Mouse (Mus musculus): ENCODE results near the gene Gm960.

Gm960 gene

GRCm38 (mm10) chr19:4711601-4712155 is 13.2 kb upstream of the Gm960 start:
- DNase-seq: peak; percentile 21

- DNase-seq: peak; percentile 92
Measured at GRCm38 (mm10) chr19:4711098-4711600, 12.7 kb upstream of the Gm960 start, which contains the start of gene Sptbn2. TSS of gene Sptbn2 (plus strand) at chr19:4711167.

- DNase-seq: no peak
Measured at GRCm38 (mm10) chr19:4708765-4709164, 10.3 kb upstream of the Gm960 start.

GRCm38 (mm10) chr19:4701221-4701620 is 2.8 kb upstream of the Gm960 start:
- peak; percentile 63 for DNase-seq

- DNase-seq: no peak
Measured at GRCm38 (mm10) chr19:4700656-4701055, 2.2 kb upstream of the Gm960 start.

- no peak for DNase-seq
Measured at GRCm38 (mm10) chr19:4699821-4700220, 1.4 kb upstream of the Gm960 start.

- DNase-seq: peak; percentile 70
Measured at GRCm38 (mm10) chr19:4698856-4699255, 388 bp upstream of the Gm960 start.

GRCm38 (mm10) chr19:4697721-4698120 is 747 bp downstream of the Gm960 start:
- DNase-seq: no peak

- peak; percentile 52 for DNase-seq
Measured at GRCm38 (mm10) chr19:4697121-4697520, 1.3 kb downstream of the Gm960 start.

GRCm38 (mm10) chr19:4694346-4694745 is 4.1 kb downstream of the Gm960 start:
- no peak for DNase-seq

- no peak for DNase-seq
Measured at GRCm38 (mm10) chr19:4672401-4672800, 26.1 kb downstream of the Gm960 start.

GRCm38 (mm10) chr19:4670776-4671175 is 27.7 kb downstream of the Gm960 start:
- DNase-seq: no peak

- DNase-seq: no peak
Measured at GRCm38 (mm10) chr19:4666815-4667214, 31.7 kb downstream of the Gm960 start.

- DNase-seq: no peak
Measured at GRCm38 (mm10) chr19:4658156-4658555, 40.3 kb downstream of the Gm960 start.

- DNase-seq: peak; percentile 80
Measured at GRCm38 (mm10) chr19:4646917-4647492, 51.5 kb downstream of the Gm960 start.

GRCm38 (mm10) chr19:4644271-4644670 is 54.2 kb downstream of the Gm960 start:
- DNase-seq: peak; percentile 81

- DNase-seq: no peak
Measured at GRCm38 (mm10) chr19:4635986-4636385, 62.5 kb downstream of the Gm960 start.

GRCm38 (mm10) chr19:4628819-4629218 is 69.6 kb downstream of the Gm960 start:
- no peak for DNase-seq

- DNase-seq: no peak
Measured at GRCm38 (mm10) chr19:4625829-4626535, 72.5 kb downstream of the Gm960 start.

GRCm38 (mm10) chr19:4625179-4625828 is 73.2 kb downstream of the Gm960 start, which contains the start of gene Rce1:
TSS of gene Rce1 (minus strand) at chr19:4625641.
- DNase-seq: peak; percentile 91

- no peak for DNase-seq
Measured at GRCm38 (mm10) chr19:4624406-4625178, 73.9 kb downstream of the Gm960 start.

GRCm38 (mm10) chr19:4624006-4624405 is 74.5 kb downstream of the Gm960 start:
- DNase-seq: no peak

- DNase-seq: no peak
Measured at GRCm38 (mm10) chr19:4623419-4623818, 75.0 kb downstream of the Gm960 start.
